Mouse (Mus musculus): Measurements from ENCODE around the gene Trim16. TPM values are rescaled to one million over a fixed set of nuclear protein-coding genes. Genes with fewer than 3 reads are reported as not detected.
A peak's percentile ranks its signal among the peaks of the same experiment; 100 is the strongest.

Gene Trim16
- polyA plus RNA-seq, 1 experiment from 2014 or later: 4.8 TPM

DNA sequence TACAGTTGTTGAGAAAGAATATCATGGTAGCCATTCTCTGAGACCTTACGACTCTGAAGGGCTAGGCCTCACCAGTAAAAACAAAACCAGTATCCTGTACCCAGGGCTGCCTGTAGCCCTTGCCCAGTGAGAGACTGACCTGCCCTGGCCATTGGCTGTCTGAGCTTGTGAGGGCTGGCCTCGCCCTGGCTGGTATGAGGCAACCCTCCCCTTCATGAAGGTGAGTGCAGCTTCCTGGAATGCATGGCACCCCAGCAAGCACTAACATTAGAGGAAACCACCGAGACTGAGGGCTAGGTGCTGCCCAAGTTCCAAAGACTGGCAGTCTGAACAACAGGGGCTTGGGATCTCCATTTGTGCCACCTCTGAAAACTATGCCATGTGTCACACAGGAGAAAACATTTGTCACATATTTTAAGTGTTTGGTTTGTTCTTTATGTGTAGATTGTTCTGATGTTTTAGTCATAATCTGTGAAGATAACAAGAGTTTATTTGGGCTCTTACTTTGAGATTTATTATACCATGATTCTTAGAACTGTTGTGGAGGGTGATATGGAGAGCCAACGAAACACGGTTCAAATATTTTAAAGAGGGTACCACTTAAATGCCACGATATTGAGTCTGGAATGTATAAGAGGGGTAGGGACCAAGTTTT, 5.9 kb upstream of the Trim16 start:
- no peak overlapping the region for H3K4me3 ChIP-seq (replicated peaks; ENCODE audit: low read length)
- H3K4me1 ChIP-seq (replicated peaks; ENCODE audit: control insufficient read depth, insufficient read depth, low read length): no peaks in the 10 kb centered on the region
- no peak overlapping the region for H3K27ac ChIP-seq (ENCODE audit: low read length)
- H3K36me3 ChIP-seq (ENCODE audit: control insufficient read depth, insufficient read depth): no peaks in the 10 kb centered on the region
- 74% methylated on average over 6 of the region's 6 CpGs for WGBS
- no peaks in the 10 kb centered on the region for H3K27me3 ChIP-seq (replicated peaks; ENCODE audit: control insufficient read depth, insufficient read depth, low read length)
- no peaks in the 10 kb centered on the region for H3K9me3 ChIP-seq (ENCODE audit: control insufficient read depth, low read length)
- no peak overlapping the region for H3K9ac ChIP-seq (replicated peaks; ENCODE audit: low read depth, low read length)
- H3K4me2 ChIP-seq (ENCODE audit: low read length): no peak overlapping the region
- no peak for ATAC-seq

DNA sequence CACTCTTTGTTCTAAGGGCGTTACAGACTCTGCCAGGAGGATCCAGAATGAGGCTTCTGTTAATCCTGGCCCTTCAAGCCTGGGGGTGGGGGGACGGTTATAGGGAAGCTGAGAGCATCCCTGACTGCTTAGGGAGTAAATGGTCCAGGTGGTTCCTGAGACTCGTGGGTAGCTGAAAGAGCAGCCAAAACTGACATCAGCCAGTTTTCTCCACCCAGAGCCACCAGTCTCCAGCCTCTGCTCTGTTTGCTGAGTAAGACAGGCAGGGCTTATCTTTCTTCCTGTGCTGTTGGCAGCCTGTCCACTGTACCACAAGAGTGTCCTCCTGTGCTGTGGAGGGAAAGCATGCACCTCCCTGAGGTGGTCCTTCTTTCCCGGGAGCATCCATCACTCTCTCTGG, 5.4 kb upstream of the Trim16 start:
- Histone ChIP-seq H3K4me3 (replicated peaks; ENCODE audit: low read length) (no peak overlapping the region), H3K4me2 (ENCODE audit: low read length) (no peak overlapping the region), H3K4me1 (replicated peaks; ENCODE audit: control insufficient read depth, insufficient read depth, low read length) (peaks cover 2% of the 10 kb centered on the region; the same call in 1 of the 2 replicates), H3K27me3 (replicated peaks; ENCODE audit: control insufficient read depth, insufficient read depth, low read length) (no peaks in the 10 kb centered on the region), H3K9me3 (ENCODE audit: control insufficient read depth, low read length) (no peaks in the 10 kb centered on the region), H3K9ac (replicated peaks; ENCODE audit: low read depth, low read length) (no peak overlapping the region), H3K36me3 (ENCODE audit: control insufficient read depth, insufficient read depth) (no peaks in the 10 kb centered on the region), H3K27ac (ENCODE audit: low read length) (no peak overlapping the region)
- 59% methylated on average over 4 of the region's 4 CpGs for WGBS
- no peak for ATAC-seq

DNA sequence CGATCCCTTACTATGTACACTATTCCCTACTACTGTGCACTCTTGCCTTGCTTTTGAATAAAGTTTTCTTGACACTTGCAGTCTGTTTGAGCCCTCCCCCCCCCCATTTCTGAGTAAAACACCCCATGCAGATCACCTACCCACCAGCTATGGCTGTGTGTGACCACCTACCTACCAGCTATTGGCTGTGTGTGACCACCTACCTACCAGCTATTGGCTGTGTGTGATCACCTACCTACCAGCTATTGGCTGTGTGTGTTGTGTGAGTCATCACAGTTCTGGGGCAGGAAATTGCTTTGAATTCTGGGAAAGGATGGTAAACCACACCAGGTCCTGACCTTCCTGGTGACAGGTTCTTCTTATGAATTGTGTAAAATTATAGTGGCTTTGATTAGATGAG, 4.6 kb upstream of the Trim16 start:
- Histone ChIP-seq H3K4me2 (ENCODE audit: low read length) (no peak overlapping the region), H3K4me1 (replicated peaks; ENCODE audit: control insufficient read depth, insufficient read depth, low read length) (peaks cover 10% of the 10 kb centered on the region), H3K36me3 (ENCODE audit: control insufficient read depth, insufficient read depth) (no peaks in the 10 kb centered on the region), H3K9me3 (ENCODE audit: control insufficient read depth, low read length) (no peaks in the 10 kb centered on the region), H3K27ac (ENCODE audit: low read length) (no peak overlapping the region), H3K27me3 (replicated peaks; ENCODE audit: control insufficient read depth, insufficient read depth, low read length) (no peaks in the 10 kb centered on the region), H3K9ac (replicated peaks; ENCODE audit: low read depth, low read length) (no peak overlapping the region), H3K4me3 (replicated peaks; ENCODE audit: low read length) (no peak overlapping the region)
- 86% methylated on average over 1 of the region's 1 CpGs for WGBS
- ATAC-seq: no peak

DNA sequence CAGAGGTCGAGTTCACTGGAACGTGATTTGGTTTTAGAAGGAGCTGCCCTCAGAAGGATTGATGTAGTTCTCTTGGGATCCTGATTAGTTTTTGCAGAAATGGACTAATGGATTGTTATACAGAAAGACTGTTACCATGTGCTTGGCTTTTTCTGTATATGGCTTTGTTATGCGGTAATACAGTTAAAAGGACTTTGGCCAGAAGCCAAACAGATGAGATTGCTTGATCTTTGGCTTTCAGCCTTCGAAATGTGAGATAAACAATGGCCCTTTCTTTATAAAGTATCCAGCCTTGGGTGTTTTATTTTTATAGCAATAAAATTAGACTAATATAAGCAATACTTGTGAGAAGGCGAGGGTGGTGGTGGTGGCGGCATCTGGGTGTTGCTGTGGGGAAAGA, 3.4 kb upstream of the Trim16 start:
- Histone ChIP-seq H3K4me3 (replicated peaks; ENCODE audit: low read length) (no peak overlapping the region), H3K36me3 (ENCODE audit: control insufficient read depth, insufficient read depth) (no peaks in the 10 kb centered on the region), H3K9ac (replicated peaks; ENCODE audit: low read depth, low read length) (no peak overlapping the region), H3K9me3 (ENCODE audit: control insufficient read depth, low read length) (no peaks in the 10 kb centered on the region), H3K27ac (ENCODE audit: low read length) (no peak overlapping the region), H3K4me1 (replicated peaks; ENCODE audit: control insufficient read depth, insufficient read depth, low read length) (peaks cover 16% of the 10 kb centered on the region), H3K27me3 (replicated peaks; ENCODE audit: control insufficient read depth, insufficient read depth, low read length) (no peaks in the 10 kb centered on the region), H3K4me2 (ENCODE audit: low read length) (no peak overlapping the region)
- ATAC-seq: no peak
- WGBS: 61% methylated on average over 6 of the region's 6 CpGs

DNA sequence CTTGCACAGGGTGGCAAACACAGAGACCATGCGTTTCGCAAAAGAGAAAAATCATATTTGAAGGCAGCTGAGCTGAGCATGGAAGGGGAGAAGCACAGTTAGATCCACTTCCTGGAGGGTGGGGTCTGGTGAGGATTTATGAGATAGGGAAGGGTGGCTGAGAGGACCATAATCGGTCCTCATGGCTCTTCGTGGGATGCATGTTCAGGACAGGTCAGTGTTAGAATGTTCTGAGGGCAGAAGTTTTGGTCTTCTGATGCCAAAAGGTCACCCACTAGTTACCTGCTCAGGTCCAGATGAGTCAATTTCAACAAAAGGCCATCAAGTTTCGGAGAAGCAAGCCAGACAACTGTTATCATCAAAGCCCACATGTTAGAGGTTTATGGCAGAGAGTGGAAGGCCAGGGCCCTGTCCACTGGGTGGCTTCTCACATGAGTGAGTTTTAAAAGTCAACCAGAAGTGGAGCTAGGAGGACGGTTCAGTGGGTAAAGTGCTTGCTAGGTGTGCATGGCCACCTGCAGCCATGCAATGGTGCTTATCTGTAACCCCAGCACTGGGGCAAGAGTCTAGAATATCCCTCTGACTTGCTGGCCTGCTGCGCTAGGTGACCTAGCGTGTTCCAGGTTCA, 858 bp upstream of the Trim16 start:
- Histone ChIP-seq H3K36me3 (ENCODE audit: control insufficient read depth, insufficient read depth) (no peaks in the 10 kb centered on the region), H3K27ac (ENCODE audit: low read length) (no peak overlapping the region), H3K27me3 (replicated peaks; ENCODE audit: control insufficient read depth, insufficient read depth, low read length) (no peaks in the 10 kb centered on the region), H3K4me2 (ENCODE audit: low read length) (no peak overlapping the region), H3K9me3 (ENCODE audit: control insufficient read depth, low read length) (no peaks in the 10 kb centered on the region), H3K4me3 (replicated peaks; ENCODE audit: low read length) (no peak overlapping the region), H3K4me1 (replicated peaks; ENCODE audit: control insufficient read depth, insufficient read depth, low read length) (peaks cover 16% of the 10 kb centered on the region), H3K9ac (replicated peaks; ENCODE audit: low read depth, low read length) (no peak overlapping the region)
- WGBS: 94% methylated on average over 8 of the region's 8 CpGs
- no peak for ATAC-seq

DNA sequence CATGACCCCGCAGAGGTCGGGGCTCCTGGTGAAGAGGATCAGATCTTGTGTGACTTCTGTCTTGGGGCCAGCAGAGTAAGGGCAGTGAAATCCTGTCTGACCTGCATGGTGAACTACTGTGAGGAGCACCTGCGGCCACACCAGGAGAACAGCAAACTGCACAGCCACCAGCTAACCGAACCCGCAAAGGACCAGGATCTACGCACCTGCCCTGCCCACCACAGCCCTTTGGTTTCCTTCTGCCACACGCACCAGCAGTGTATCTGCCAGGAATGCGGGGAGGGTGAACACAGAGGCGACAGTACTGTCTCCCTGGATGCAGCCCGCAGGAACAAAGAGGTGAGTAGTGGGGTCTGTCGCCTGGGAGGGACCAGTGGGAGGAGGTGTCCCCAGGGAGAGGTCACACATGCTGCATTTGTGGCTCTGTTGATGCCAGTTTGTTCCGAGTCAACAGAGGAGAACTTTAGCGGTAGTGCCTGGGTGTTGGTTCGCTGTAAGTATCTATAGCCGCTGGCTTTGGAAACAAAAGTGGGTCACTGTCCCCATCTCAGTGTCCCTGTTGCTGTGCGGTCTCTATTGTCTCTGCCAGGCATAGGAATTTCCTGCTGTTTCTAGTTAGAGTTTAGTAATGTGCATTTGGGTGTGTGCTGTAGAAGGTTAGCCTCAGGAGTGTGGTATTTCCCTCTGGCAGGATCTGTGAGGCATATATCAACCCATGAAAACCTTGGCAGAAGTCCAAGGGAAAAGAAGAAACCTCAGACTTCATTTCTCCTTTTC, 818 bp downstream of the Trim16 start:
- Histone ChIP-seq H3K4me1 (replicated peaks; ENCODE audit: control insufficient read depth, insufficient read depth, low read length) (peaks cover 16% of the 10 kb centered on the region), H3K9me3 (ENCODE audit: control insufficient read depth, low read length) (no peaks in the 10 kb centered on the region), H3K27me3 (replicated peaks; ENCODE audit: control insufficient read depth, insufficient read depth, low read length) (no peaks in the 10 kb centered on the region), H3K4me2 (ENCODE audit: low read length) (peak overlapping the region; percentile 65), H3K9ac (replicated peaks; ENCODE audit: low read depth, low read length) (peak overlapping the region; percentile 45), H3K36me3 (ENCODE audit: control insufficient read depth, insufficient read depth) (no peaks in the 10 kb centered on the region), H3K27ac (ENCODE audit: low read length) (no peak overlapping the region), H3K4me3 (replicated peaks; ENCODE audit: low read length) (peak overlapping the region; percentile 39)
- peak; percentile 43 for ATAC-seq
- WGBS: 23% methylated on average over 16 of the region's 16 CpGs

DNA sequence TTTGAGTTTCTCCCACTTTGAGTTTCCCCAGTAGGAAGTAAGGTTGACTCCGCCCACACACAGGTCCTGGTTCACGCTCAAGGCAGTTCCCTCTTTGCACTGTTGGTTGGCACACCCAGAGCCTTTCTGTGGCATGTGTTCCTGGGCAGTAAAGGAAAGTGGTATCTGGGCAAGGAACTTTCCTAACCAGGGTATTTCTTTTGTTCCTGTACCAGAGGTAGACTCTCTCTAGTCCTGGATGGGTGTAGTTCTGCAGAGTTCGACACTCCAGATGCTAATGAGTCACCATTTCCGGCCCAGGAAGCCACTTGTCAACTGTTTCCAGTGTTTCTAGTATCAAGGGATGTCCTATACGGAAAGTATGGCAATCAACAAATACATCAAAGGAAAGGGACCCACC, 1.9 kb downstream of the Trim16 start:
- Histone ChIP-seq H3K4me3 (replicated peaks; ENCODE audit: low read length) (no peak overlapping the region), H3K9me3 (ENCODE audit: control insufficient read depth, low read length) (no peaks in the 10 kb centered on the region), H3K36me3 (ENCODE audit: control insufficient read depth, insufficient read depth) (no peaks in the 10 kb centered on the region), H3K27me3 (replicated peaks; ENCODE audit: control insufficient read depth, insufficient read depth, low read length) (no peaks in the 10 kb centered on the region), H3K27ac (ENCODE audit: low read length) (no peak overlapping the region), H3K4me2 (ENCODE audit: low read length) (no peak overlapping the region), H3K4me1 (replicated peaks; ENCODE audit: control insufficient read depth, insufficient read depth, low read length) (peaks cover 16% of the 10 kb centered on the region), H3K9ac (replicated peaks; ENCODE audit: low read depth, low read length) (no peak overlapping the region)
- WGBS: 77% methylated on average over 5 of the region's 5 CpGs
- ATAC-seq: no peak

DNA sequence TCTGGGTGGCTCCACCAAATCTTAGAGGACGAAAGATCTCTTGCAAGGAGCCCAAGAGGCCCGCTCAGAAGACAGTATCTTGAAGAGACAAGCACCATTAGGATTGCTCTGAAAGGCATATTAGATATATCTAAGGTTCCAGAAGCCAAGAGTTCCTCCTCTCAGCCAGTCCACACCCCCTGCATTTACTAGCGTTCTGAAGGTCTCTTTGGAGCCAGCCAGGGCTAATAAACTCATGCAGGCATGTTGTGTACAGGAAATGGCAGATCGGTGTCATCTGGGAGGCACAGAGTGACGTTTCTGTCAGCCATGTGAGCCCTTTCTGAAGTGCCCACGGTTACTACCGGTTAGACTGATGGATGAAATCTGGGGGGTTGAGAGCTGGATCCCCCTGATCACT, 4.2 kb downstream of the Trim16 start:
- Histone ChIP-seq H3K27ac (ENCODE audit: low read length) (no peak overlapping the region), H3K9me3 (ENCODE audit: control insufficient read depth, low read length) (no peaks in the 10 kb centered on the region), H3K4me2 (ENCODE audit: low read length) (no peak overlapping the region), H3K9ac (replicated peaks; ENCODE audit: low read depth, low read length) (no peak overlapping the region), H3K27me3 (replicated peaks; ENCODE audit: control insufficient read depth, insufficient read depth, low read length) (no peaks in the 10 kb centered on the region), H3K4me1 (replicated peaks; ENCODE audit: control insufficient read depth, insufficient read depth, low read length) (peaks cover 16% of the 10 kb centered on the region), H3K4me3 (replicated peaks; ENCODE audit: low read length) (no peak overlapping the region), H3K36me3 (ENCODE audit: control insufficient read depth, insufficient read depth) (no peaks in the 10 kb centered on the region)
- WGBS: 84% methylated on average over 7 of the region's 7 CpGs
- no peak for ATAC-seq

DNA sequence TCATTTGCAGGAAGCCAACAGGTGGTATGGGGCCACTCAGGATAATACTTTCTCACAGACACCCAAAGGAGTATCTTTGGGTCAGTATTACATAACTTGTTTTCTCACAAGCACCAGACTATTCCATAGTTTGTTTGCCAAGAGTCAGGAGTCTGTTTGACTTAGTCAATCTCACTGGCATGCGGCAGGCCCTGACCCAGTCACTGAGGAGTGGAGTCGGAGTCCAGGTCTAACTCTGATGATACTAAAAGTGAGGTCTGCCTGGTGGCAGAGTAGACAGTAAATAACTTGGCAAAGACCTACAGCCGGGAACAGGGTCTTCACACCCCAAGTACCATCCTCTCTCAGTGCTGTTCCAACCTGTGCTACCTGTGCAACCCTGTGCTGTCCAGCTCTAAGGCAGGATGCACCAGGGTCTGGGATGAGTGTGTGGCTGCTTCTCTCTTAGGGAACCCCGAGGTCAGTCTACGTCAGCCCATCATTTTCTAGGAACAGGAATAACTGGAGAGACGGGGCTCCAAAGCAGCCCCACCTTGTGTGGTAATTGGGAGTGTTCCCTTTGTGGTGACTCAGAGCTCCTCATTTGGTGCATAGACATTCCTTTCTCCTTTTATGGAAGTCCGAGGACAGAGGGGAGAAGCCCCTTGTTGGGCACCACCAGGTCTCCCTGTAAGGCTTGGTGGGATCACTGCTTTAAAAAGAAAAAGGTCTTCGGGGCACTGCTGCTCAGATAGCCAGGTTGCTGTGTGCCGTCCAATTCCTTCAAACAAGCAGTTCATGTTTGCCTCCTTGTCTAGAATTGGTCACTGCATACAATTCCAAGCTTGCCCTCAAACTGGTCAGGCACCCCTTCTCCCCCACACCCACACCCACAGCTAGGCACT, 5.4 kb downstream of the Trim16 start:
- WGBS: 85% methylated on average over 9 of the region's 9 CpGs
- ATAC-seq: no peak

More for the DNA sequence above, 5.4 kb downstream of the Trim16 start:
- H3K9me3 ChIP-seq (ENCODE audit: control insufficient read depth, low read length): no peaks in the 10 kb centered on the region
- no peaks in the 10 kb centered on the region for H3K36me3 ChIP-seq (ENCODE audit: control insufficient read depth, insufficient read depth)
- H3K4me3 ChIP-seq (replicated peaks; ENCODE audit: low read length): no peak overlapping the region
- peaks cover 6% of the 10 kb centered on the region for H3K4me1 ChIP-seq (replicated peaks; ENCODE audit: control insufficient read depth, insufficient read depth, low read length)
- no peaks in the 10 kb centered on the region for H3K27me3 ChIP-seq (replicated peaks; ENCODE audit: control insufficient read depth, insufficient read depth, low read length)
- no peak overlapping the region for H3K27ac ChIP-seq (ENCODE audit: low read length)
- H3K4me2 ChIP-seq (ENCODE audit: low read length): no peak overlapping the region
- H3K9ac ChIP-seq (replicated peaks; ENCODE audit: low read depth, low read length): no peak overlapping the region
